Mouse (Mus musculus) heart, embryonic 16.5 days (tissue): ENCODE measurements around the gene Sestd1. TPM values are rescaled to one million over a fixed set of nuclear protein-coding genes. Genes with fewer than 3 reads are reported as not detected.
A peak's percentile ranks its signal among the peaks of the same experiment; 100 is the strongest.

ENCODE experiments used
- ATAC-seq: fragments of 200-750 bp; cut with Nextera tagmentation; replicated peaks from 2 replicates; pipeline ENCODE4 v1.8.0; 2017; ENCODE audit warnings: moderate number of reproducible peaks; ENCODE audit not compliant: insufficient read depth, low FRiP score; ENCODE audit errors: extremely low read depth
- H3K27ac ChIP-seq: fragments of 300-500 bp; sonication (generic); 2 replicates; pipeline ENCODE4 v1.5.1; 2014; ENCODE audit warnings: mild to moderate bottlenecking, low read length, control low read depth, moderate library complexity
- H3K27me3 ChIP-seq: fragments of 300-500 bp; sonication (generic); 2 replicates; pipeline ENCODE4 v1.6.1; 2014; ENCODE audit warnings: low read length, mixed read lengths; ENCODE audit not compliant: control insufficient read depth, insufficient read depth
- H3K36me3 ChIP-seq: fragments of 300-500 bp; sonication (generic); 2 replicates; pipeline ENCODE4 v1.6.1; 2014; ENCODE audit not compliant: control insufficient read depth, insufficient read depth
- H3K4me1 ChIP-seq: fragments of 300-500 bp; sonication (generic); 2 replicates; pipeline ENCODE4 v1.6.1; 2014; ENCODE audit warnings: low read length, mixed read lengths; ENCODE audit not compliant: control insufficient read depth, insufficient read depth
- H3K4me2 ChIP-seq: fragments of 300-500 bp; sonication (generic); 2 replicates; pipeline ENCODE4 v1.6.1; 2014; ENCODE audit warnings: low read depth, mild to moderate bottlenecking, control low read depth, low read length
- H3K4me3 ChIP-seq: fragments of 300-500 bp; sonication (generic); 2 replicates; pipeline ENCODE4 v1.5.1; 2014; ENCODE audit warnings: mild to moderate bottlenecking, control low read depth, low read length
- H3K9ac ChIP-seq: fragments of 300-500 bp; sonication (generic); 2 replicates; pipeline ENCODE4 v1.6.1; 2014; ENCODE audit warnings: low read length, control low read depth
- H3K9me3 ChIP-seq: fragments of 300-500 bp; sonication (generic); replicated peaks from 2 replicates; pipeline ENCODE4 v1.6.1; 2016; ENCODE audit warnings: low read length; ENCODE audit not compliant: control insufficient read depth
- WGBS: fragments of 180-500 bp; shearing (Covaris S2); extraction: QIAGEN DNeasy Blood & Tissue Kit; methylation state at CpG from one replicate; pipeline ENCODE4 v1.1.7; 2014; 5-methylcytosine and 5-hydroxymethylcytosine counted together
- polyA plus RNA-seq: library from polyadenylated mRNA; unstranded; fragments of >200 nt; fragmentation: Nextera tagmentation; extraction: Ambion mirVana; gene quantifications from 2 replicates; pipeline ENCODE4 v1.2.1, GENCODE M21; 2015

Gene Sestd1
- polyA plus RNA-seq, 1 experiment from 2014 or later: 10.3 TPM

DNA sequence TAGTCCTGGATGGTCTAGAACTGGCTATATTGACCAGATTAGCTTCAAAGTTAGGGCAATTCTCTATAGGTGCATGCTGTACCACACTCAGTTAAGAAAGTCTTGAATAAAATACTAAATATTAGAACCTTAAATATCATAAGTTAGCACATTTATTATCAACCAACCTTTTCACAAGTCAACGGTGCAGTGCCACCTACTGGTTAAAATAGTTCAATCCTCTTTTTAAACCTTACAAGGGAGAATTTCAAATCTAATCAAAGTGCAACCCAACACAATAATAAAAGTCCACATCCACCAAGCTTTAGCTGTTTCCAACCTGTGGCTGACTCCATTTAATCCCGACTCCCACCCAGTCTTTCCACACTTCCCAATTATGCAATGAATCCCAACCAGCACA, 76.5 kb downstream of the Sestd1 start:
- WGBS: 29% methylated on average over 2 of the region's 2 CpGs
- no peaks in the 10 kb centered on the region for H3K9me3 ChIP-seq
- peaks cover 12% of the 10 kb centered on the region for H3K4me1 ChIP-seq
- no peak overlapping the region for H3K4me3 ChIP-seq
- H3K27me3 ChIP-seq: no peaks in the 10 kb centered on the region
- ATAC-seq: no peak
- H3K27ac ChIP-seq: no peak overlapping the region
- no peak overlapping the region for H3K9ac ChIP-seq
- no peak overlapping the region for H3K4me2 ChIP-seq
- no peaks in the 10 kb centered on the region for H3K36me3 ChIP-seq

DNA sequence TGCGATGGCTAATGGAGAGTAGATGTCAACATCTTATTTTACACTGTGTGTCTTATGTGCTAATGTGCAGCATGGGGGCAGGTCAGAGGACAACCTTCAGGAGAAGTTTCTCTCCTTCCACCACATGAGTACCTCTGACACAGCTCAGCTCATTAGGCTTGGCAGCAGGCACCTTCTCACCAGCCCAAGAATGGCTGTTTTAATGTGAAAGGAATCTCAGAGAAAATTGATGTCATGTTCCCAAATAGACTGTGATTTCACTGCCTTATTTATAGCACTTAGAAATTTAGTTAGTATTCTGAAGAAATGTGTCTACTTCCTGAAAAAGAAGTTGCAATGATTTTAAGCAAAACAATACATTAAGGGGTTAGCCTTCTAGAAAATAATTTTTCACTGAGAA, 78.5 kb downstream of the Sestd1 start:
- Histone ChIP-seq H3K4me2 (no peak overlapping the region), H3K36me3 (no peaks in the 10 kb centered on the region), H3K27me3 (no peaks in the 10 kb centered on the region), H3K9me3 (no peaks in the 10 kb centered on the region), H3K27ac (no peak overlapping the region), H3K4me3 (no peak overlapping the region), H3K4me1 (peaks cover 12% of the 10 kb centered on the region), H3K9ac (no peak overlapping the region)
- 92% methylated on average over 1 of the region's 1 CpGs for WGBS
- ATAC-seq: no peak; the same call in 1 of the 2 replicates

DNA sequence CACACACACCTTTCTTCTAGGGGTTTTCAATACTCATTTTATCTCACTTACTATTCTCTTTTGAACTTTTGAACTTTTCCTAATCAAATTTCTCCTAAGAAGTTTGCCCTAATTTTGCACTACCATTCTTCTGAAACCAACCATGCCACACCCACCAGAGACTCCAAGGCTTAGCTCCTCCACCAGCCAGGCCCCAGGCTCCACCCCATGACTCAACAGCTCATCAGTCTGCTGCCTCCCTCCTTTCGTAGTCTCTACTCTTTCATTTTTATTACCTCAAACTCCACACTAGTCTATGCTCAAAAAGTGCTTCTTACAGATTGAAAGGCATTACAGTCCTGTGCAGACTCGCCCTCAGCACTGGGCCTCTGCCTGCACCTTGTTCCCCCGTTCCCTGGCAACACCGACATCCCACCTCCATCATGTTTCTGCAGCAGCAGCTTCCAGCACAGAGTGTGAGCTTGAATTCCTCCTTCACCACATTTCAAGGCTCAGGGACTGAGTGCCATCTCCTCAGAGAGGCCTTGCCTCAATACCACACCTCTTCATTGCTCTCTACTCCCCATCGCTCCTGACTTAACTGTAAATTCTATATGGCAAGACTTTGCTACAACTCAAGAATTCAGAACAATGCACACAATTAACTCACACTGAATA, 79.3 kb downstream of the Sestd1 start:
- no peak overlapping the region for H3K4me3 ChIP-seq
- 61% methylated on average over 5 of the region's 5 CpGs for WGBS
- H3K4me2 ChIP-seq: 0 out of 2 replicates have a peak overlapping the region, but pooled peaks have one; percentile 8
- H3K9ac ChIP-seq: no peak overlapping the region
- no peak overlapping the region for H3K27ac ChIP-seq
- H3K36me3 ChIP-seq: no peaks in the 10 kb centered on the region
- H3K4me1 ChIP-seq: peaks cover 12% of the 10 kb centered on the region
- no peaks in the 10 kb centered on the region for H3K27me3 ChIP-seq
- ATAC-seq: no peak
- H3K9me3 ChIP-seq: no peaks in the 10 kb centered on the region

DNA sequence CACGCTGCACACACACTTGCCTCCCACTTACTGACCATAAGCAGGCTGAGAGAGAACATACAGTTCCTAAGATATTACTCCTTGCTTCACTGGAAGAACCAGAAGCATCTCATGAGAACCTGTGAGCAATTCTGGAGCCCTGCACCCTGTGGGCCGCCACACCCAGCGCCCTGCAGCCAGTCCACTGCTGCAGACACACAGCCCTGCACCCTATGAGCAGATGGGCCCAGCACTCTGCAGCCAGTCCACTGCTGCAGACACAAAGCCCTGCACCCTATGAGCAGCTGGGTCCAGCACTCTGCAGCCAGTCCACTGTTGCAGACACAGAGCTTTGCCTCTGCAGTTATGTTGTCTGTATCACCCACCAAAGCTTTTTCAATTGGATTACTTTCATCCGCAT, 80.0 kb downstream of the Sestd1 start:
- 0 out of 2 replicates have a peak, but pooled peaks have one; percentile 18 for ATAC-seq
- H3K27me3 ChIP-seq: no peaks in the 10 kb centered on the region
- peak overlapping the region; percentile 8; the same call in 1 of the 2 replicates for H3K9ac ChIP-seq
- no peaks in the 10 kb centered on the region for H3K9me3 ChIP-seq
- WGBS: 71% methylated on average over 4 of the region's 4 CpGs
- H3K4me2 ChIP-seq: no peak overlapping the region
- H3K27ac ChIP-seq: no peak overlapping the region
- no peak overlapping the region for H3K4me3 ChIP-seq
- no peaks in the 10 kb centered on the region for H3K36me3 ChIP-seq
- peaks cover 12% of the 10 kb centered on the region for H3K4me1 ChIP-seq

DNA sequence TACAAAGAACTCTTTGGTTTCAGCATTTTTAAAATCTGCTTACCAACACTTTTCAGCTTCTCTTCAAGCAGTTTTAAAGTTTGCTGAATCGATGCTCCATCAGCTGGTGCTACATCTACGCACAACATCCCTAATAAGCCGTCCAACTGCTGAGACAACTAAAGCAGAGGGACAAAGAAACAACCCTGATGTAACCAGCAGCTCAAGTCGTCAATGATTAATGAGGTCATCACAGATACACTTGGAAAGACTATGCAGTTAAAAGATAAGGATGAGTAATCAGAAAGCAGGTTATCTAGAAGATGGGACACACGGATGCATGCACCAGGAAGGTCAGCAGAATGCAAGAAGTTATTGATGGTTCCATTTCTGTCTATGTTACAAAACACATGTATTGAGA, 82.1 kb downstream of the Sestd1 start:
- Histone ChIP-seq H3K9ac (no peak overlapping the region), H3K27ac (no peak overlapping the region), H3K4me1 (peaks cover 12% of the 10 kb centered on the region), H3K4me2 (no peak overlapping the region), H3K36me3 (no peaks in the 10 kb centered on the region), H3K9me3 (no peaks in the 10 kb centered on the region), H3K4me3 (no peak overlapping the region), H3K27me3 (no peaks in the 10 kb centered on the region)
- WGBS: 61% methylated on average over 5 of the region's 5 CpGs
- ATAC-seq: no peak

DNA sequence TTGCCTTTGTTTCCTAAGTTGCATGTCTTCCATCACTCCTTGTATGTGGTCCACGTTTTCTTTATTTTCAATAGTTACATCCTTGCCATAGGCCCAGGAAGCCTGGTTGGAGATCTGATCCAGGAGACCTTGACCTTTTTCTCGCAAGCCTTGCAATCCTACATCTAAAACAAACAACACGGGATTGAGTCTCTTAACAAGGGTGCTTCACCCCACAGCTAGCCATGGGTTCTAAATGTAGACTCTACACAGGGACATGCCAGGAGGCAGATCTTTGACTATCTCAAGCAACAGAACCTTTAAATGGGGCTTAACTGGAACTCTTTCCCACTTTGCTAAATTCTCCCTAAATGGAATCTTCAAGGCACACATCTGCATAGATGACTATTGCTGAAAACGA, 83.6 kb downstream of the Sestd1 start:
- no peaks in the 10 kb centered on the region for H3K36me3 ChIP-seq
- peaks cover 12% of the 10 kb centered on the region for H3K4me1 ChIP-seq
- no peak overlapping the region for H3K4me3 ChIP-seq
- H3K4me2 ChIP-seq: no peak overlapping the region
- H3K9ac ChIP-seq: no peak overlapping the region
- 83% methylated on average over 4 of the region's 4 CpGs for WGBS
- ATAC-seq: no peak
- no peak overlapping the region for H3K27ac ChIP-seq
- H3K27me3 ChIP-seq: no peaks in the 10 kb centered on the region
- H3K9me3 ChIP-seq: no peaks in the 10 kb centered on the region

DNA sequence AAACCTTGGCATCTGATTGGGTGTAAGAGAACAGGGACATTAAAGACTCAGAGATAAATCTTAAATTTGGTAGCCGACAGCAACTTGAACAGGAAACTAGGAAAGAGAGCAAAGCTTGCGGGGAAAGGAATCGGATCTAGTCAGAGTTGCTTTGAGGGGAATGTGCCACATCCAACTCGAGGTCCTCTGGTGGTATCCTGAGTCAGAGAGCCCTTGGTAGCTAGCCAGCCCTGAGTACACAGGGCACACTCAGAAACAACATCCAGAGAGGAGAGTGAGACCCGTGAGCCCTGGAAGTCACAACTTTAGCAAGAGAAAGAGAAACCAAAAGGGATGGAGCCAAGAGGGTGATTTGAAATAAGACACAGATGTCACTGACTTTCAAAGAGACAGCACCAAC, 85.3 kb downstream of the Sestd1 start:
- Histone ChIP-seq H3K27me3 (no peaks in the 10 kb centered on the region), H3K4me2 (no peak overlapping the region), H3K36me3 (peaks cover 5% of the 10 kb centered on the region; the same call in 1 of the 2 replicates), H3K4me1 (peaks cover under 1% of the 10 kb centered on the region), H3K4me3 (no peak overlapping the region), H3K9ac (no peak overlapping the region), H3K9me3 (0 out of 2 replicates have a peak, but pooled peaks cover 2% of the 10 kb centered on the region), H3K27ac (no peak overlapping the region)
- no peak for ATAC-seq
- WGBS: 81% methylated on average over 5 of the region's 5 CpGs

DNA sequence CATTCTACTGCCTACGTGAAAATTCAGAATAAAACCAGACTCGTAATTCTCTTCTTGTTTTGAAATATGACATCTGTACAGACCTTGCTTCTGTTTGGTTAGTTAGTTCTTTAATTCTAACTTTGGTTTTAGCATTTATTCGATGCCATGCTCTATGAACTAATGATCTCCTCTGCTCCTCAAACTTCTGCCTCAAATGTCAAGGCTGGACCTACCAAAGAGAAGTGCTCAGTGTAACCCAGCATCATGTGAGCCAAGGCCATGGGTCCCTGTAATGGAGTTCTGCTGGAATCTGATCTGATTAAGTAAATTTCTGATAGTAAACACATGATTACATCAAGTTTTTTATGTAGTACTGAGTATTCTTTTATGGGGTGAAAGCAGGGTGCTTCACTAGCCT, 88.6 kb downstream of the Sestd1 start:
- no peak for ATAC-seq
- no peak overlapping the region for H3K4me2 ChIP-seq
- H3K9ac ChIP-seq: no peak overlapping the region
- H3K27me3 ChIP-seq: no peaks in the 10 kb centered on the region
- no peaks in the 10 kb centered on the region for H3K4me1 ChIP-seq
- no peak overlapping the region for H3K4me3 ChIP-seq
- H3K36me3 ChIP-seq: peaks cover 7% of the 10 kb centered on the region; the same call in 1 of the 2 replicates
- H3K9me3 ChIP-seq: 0 out of 2 replicates have a peak, but pooled peaks cover 2% of the 10 kb centered on the region
- WGBS: 94% methylated on average over 3 of the region's 3 CpGs
- no peak overlapping the region for H3K27ac ChIP-seq

DNA sequence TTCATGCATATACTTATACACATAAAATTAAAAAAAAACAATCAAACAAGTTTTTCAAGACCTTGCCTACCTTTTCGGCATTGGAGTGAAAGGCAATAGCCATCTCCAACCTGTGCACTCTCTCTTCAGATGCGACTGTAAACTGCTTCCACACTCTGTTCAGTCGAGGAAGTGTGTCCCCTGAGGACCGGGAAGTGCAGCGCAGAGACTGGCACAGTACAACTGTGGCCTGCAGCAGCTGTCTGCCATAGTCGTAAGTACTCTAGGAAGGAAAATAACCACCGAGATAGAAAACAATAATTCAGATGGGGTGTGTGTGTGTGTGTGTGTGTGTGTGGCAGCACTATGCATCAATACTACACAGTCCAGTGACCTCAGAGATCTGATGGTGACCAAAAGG, 89.5 kb downstream of the Sestd1 start:
- Histone ChIP-seq H3K4me3 (no peak overlapping the region), H3K27ac (no peak overlapping the region), H3K4me2 (no peak overlapping the region), H3K36me3 (peaks cover 7% of the 10 kb centered on the region; the same call in 1 of the 2 replicates), H3K9me3 (0 out of 2 replicates have a peak, but pooled peaks cover 2% of the 10 kb centered on the region), H3K27me3 (no peaks in the 10 kb centered on the region), H3K4me1 (no peaks in the 10 kb centered on the region), H3K9ac (no peak overlapping the region)
- 93% methylated on average over 7 of the region's 7 CpGs for WGBS
- ATAC-seq: no peak
